Mouse (Mus musculus): ENCODE results near the gene Hmgcs2.

Gene Hmgcs2

GRCm38 (mm10) chr3:98267249-98267651, 13.0 kb upstream of the Hmgcs2 start:
- in situ Hi-C loops (cut with MboI; ENCODE audit: low pct_unique_long_range_greater_than_20kb in 1 of 2, low sequenced_read_pairs in 2 of 2, unreplicated experiment in 1 of 2): no loop called here

- in situ Hi-C loops (cut with MboI; ENCODE audit: low pct_unique_long_range_greater_than_20kb in 1 of 2, low sequenced_read_pairs in 2 of 2, unreplicated experiment in 1 of 2): no loop called here
These were observed 6.4 kb upstream of the Hmgcs2 start for GRCm38 (mm10) chr3:98273623-98274398.

DNA sequence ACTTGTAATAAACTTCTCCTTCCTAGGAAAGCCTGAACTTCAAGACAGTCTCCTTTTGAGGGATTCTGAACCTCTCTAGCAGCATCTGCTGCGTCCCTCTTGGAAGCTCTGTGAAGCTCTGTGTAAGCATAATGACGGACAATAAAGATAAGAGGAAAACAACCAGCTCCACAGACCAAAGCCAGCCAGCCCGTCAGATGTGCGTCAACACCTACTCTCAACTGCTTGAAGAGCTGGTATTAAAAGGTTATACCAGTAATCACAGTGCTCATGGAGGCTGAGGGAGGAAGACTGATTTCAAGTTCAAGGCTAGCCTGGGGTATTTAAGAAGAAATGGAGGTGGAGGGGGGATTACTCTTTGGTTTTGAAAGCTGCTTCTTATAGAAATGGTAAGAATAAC, 553 bp upstream of the Hmgcs2 start:
- in situ Hi-C loops (cut with MboI; ENCODE audit: low pct_unique_long_range_greater_than_20kb in 1 of 2, low sequenced_read_pairs in 2 of 2, unreplicated experiment in 1 of 2): no loop called here

DNA sequence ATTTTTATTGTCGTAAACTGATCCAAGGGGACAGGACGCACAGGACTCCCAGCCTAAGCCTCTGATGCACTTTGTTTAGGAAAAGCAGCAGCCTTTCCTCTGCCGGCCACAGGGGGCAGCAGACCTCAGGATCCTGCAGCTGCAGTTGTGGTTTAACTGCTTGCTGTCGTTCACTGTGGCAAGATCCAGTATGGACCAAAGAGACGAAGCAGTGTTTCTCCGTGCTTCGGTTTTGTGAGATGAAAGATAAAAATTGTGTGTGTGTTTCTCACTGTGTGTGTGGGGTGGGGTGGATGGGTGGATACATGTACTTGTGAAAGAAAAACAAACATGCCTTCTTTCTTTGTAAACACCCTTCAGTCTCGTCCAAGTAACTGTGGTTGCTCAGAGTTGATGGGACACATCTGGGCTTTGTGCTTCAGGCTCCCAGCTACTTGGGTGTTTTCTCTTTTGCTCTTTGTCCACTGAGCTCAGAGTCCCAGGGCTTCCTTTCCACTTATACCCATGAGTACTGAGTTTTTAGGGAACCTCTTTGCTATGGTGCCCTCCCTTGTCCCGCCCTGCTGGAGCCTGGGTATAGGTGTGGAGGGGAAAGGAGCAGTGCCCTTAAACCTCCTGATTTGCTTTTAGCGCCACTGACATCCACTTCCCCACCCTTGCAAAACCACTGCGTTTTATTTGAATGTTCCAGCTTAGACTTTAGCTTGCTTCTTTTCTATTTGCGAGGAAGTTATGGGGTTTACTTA, 871 bp downstream of the Hmgcs2 start:
- in situ Hi-C loops (cut with MboI; ENCODE audit: low pct_unique_long_range_greater_than_20kb in 1 of 2, low sequenced_read_pairs in 2 of 2, unreplicated experiment in 1 of 2): no loop called here

DNA sequence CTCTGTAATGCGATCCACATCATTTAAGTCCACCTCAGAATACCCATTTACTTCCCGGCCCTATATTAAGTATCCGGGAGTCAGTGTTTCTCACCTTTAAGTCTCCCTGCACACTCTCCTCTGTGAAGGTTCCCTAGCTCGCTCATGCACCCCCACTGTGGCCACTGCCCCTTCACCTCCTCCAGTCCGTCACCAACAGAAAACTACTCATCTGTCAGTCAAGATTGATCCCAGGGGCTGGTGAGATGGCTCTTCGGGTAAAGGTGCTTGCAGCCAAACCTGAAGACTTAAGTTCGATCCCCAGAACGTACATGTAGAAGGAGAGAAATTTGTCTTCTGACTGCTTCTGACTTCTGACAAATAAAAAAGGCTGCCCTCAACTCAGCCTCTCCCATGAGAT, 2.2 kb downstream of the Hmgcs2 start:
- in situ Hi-C loops (cut with MboI; ENCODE audit: low pct_unique_long_range_greater_than_20kb in 1 of 2, low sequenced_read_pairs in 2 of 2, unreplicated experiment in 1 of 2): no loop called here

DNA sequence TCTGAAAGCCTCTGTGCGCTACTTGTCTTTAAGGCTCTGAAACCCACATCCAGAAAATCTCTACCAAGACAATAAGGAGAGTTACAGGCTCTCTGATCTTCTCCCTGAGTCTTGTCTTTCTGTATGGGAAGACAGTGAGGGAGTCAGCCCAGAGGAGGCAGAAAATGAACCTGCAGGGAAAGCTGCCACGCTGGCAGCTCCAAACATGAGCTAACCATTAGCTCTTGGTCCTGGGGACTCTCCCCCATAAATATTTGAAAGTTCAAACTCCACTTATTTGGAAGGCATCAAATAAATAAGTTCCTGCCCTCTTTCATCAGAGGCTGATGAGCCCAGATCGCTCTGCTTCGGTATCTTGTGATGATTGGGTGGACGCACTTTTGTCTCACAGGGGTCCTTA, 3.0 kb downstream of the Hmgcs2 start:
- in situ Hi-C loops (cut with MboI; ENCODE audit: low pct_unique_long_range_greater_than_20kb in 1 of 2, low sequenced_read_pairs in 2 of 2, unreplicated experiment in 1 of 2): no loop called here

DNA sequence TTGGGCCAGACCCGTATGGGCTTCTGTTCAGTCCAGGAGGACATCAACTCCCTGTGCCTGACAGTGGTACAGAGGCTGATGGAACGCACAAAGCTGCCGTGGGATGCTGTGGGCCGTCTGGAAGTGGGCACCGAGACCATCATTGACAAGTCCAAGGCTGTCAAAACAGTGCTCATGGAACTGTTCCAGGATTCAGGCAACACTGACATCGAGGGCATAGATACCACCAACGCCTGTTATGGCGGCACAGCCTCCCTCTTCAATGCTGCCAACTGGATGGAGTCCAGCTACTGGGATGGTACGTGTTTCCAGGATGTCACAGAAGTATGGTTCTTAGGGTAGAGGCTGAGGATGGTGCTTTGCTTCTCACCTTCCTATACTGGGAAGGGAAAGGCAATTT, 10.8 kb downstream of the Hmgcs2 start:
- in situ Hi-C loops (cut with MboI; ENCODE audit: low pct_unique_long_range_greater_than_20kb in 1 of 2, low sequenced_read_pairs in 2 of 2, unreplicated experiment in 1 of 2): no loop called here

DNA sequence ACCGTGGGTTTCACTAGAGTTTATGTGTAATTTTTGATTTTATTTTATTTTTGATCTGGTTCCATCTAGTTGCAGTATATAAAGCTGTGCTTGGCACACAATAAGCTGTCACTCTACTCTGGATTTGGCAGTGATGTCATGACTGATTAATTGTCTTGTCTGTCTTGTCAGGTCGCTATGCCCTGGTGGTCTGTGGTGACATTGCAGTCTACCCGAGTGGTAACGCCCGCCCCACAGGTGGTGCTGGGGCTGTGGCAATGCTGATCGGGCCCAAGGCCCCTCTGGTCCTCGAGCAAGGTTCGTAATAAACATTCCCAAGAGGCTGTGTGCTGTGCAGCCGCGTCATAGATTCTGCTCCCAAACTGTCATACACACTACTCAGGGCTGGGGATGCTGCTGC, 15.7 kb downstream of the Hmgcs2 start:
- in situ Hi-C loops (cut with MboI; ENCODE audit: low pct_unique_long_range_greater_than_20kb in 1 of 2, low sequenced_read_pairs in 2 of 2, unreplicated experiment in 1 of 2): no loop called here

- in situ Hi-C loops (cut with MboI; ENCODE audit: low pct_unique_long_range_greater_than_20kb in 1 of 2, low sequenced_read_pairs in 2 of 2, unreplicated experiment in 1 of 2): no loop called here
These were observed 19.3 kb downstream of the Hmgcs2 start for GRCm38 (mm10) chr3:98299391-98300100.

DNA sequence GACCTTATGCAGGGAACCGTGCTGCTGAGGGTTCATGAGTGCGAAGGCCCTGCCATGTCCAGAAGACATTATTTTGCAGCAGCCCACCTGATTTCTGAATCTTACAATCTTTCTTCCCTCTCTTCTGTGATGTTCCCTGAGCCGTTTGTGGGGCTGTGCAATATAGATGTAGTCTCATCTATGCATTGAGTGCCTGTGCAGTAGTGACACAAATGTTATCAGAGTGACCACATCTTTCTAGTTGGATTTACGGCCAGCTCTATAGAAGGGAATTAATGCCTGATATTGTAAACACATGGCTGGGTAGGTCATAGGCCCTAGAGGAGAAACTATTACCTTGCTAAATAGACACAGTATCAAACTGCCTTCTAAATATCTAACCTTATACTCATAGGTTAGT, 20.0 kb downstream of the Hmgcs2 start:
- in situ Hi-C loops (cut with MboI; ENCODE audit: low pct_unique_long_range_greater_than_20kb in 1 of 2, low sequenced_read_pairs in 2 of 2, unreplicated experiment in 1 of 2): no loop called here

- in situ Hi-C loops (cut with MboI; ENCODE audit: low pct_unique_long_range_greater_than_20kb in 1 of 2, low sequenced_read_pairs in 2 of 2, unreplicated experiment in 1 of 2): no loop called here
These were observed 21.5 kb downstream of the Hmgcs2 start for GRCm38 (mm10) chr3:98301761-98302160.

- in situ Hi-C loops (cut with MboI; ENCODE audit: low pct_unique_long_range_greater_than_20kb in 1 of 2, low sequenced_read_pairs in 2 of 2, unreplicated experiment in 1 of 2): no loop called here
These were observed 28.4 kb downstream of the Hmgcs2 start for GRCm38 (mm10) chr3:98308606-98309005.

DNA sequence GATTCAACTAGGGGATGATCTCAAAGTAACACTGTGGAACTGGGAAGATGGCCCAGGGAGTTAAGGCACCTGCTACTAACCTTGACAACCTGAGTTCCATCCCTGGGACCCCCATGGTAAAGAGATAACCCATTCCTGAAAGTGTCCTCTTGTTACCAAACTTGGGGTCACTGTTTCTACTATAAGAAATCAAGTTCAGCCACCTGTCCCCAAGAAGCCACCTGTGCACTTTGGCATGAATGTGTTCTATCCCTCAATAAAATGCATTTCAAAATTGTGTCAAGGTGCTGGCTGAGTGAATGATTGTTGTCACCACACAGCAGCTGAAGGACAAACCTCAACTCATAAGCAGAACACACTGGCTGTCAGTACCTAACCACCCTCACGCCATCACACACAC, 30.2 kb downstream of the Hmgcs2 start:
- in situ Hi-C loops (cut with MboI; ENCODE audit: low pct_unique_long_range_greater_than_20kb in 1 of 2, low sequenced_read_pairs in 2 of 2, unreplicated experiment in 1 of 2): no loop called here

DNA sequence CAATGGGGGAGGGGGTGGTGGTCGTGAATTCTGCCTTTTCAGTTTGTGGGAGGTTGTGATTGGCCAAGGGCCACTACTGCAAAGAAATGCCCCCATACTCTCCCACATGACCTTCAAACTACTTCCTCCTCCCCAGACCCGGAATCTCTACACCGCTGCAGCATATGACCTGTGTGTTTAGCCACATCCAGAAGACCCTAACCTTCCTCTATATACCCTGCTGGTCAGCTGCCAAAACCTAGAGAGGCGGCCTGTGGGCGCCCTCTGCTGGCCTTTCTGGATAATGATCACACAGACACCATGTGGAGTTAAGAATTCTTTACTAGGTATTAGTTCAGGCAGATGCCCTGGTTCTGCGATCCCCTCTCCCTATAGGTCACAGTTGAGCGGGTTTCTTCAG, 32.6 kb downstream of the Hmgcs2 start:
- in situ Hi-C loops (cut with MboI; ENCODE audit: low pct_unique_long_range_greater_than_20kb in 1 of 2, low sequenced_read_pairs in 2 of 2, unreplicated experiment in 1 of 2): no loop called here

DNA sequence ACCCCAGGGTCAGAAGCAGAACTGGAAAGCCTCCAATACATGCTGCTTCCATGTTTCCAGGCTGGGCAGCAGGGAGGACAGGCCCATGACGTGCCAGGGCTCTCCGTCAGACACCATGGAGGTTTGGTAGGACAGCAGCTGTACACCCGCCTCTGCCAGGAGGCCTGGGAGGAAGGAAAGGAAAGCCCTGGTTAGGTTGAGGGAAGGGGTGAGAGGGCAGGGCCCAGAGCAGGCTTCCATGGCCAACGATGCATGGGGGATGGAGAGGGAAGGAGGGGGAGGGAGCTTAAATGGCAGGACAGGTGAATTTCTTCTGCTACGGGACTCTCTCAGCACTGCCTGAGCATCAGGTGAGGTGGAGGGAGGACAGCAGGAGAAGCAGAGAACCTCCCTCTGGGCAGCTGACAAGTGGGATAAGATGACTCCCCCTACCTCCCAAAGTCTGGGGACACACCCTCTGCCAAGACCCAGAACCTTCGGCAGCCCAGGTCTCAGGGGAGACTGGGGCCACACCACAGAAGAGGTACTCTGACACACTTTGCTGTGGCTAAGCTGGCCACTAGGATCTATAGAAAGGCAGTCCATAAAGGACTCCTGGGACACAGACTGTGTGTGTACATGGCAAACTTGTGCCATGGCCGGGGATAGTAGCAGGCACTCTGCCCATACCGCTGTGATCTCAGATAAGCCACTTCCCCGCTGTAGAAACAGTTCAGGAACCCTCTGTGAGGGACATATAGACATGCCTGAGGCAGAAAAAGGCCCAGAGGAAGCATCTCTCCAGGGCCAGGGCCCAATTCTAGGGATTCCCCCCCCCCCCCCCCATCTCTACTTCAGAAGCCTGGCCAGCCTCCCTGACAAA, 33.3 kb downstream of the Hmgcs2 start:
- in situ Hi-C loops (cut with MboI; ENCODE audit: low pct_unique_long_range_greater_than_20kb in 1 of 2, low sequenced_read_pairs in 2 of 2, unreplicated experiment in 1 of 2): no loop called here

DNA sequence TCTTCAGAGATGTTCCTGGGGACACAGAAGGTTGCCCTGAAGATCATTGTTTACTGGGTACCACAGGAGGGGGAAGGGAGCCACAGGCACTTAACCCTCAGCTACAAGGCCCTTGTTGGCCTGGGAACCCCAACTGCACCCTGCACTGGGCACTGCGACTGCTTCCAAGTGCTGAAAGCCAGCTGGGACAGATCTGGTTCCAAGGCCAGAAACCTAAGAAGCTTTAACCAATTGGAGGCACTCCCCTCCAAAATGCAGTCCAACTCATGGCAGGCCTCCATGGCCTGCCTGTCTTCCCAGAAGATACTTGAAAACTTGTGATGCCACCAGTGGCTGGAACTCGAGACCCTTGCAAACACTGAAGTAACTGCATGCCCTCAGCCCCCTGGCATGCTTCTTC, 34.9 kb downstream of the Hmgcs2 start:
- in situ Hi-C loops (cut with MboI; ENCODE audit: low pct_unique_long_range_greater_than_20kb in 1 of 2, low sequenced_read_pairs in 2 of 2, unreplicated experiment in 1 of 2): no loop called here

DNA sequence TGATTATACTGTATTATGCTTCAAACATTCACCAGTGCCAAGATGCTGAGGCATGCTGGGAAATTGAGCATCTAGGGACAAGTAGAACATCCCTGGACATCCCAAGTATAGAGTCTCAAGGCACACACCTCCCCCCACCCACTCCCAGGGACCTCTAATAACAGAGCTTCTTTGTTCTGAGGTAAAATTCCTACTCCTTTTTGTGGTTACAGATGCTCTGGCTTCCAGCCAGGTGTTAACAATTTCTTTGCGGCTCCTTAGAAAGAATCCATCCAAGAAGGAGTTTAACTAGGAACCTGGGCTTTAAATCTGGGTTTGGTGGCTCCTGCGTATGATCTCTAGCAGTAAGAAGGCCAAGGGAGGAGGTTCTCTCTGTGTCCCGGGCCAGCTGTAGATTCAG, 36.9 kb downstream of the Hmgcs2 start:
- in situ Hi-C loops (cut with MboI; ENCODE audit: low pct_unique_long_range_greater_than_20kb in 1 of 2, low sequenced_read_pairs in 2 of 2, unreplicated experiment in 1 of 2): no loop called here

DNA sequence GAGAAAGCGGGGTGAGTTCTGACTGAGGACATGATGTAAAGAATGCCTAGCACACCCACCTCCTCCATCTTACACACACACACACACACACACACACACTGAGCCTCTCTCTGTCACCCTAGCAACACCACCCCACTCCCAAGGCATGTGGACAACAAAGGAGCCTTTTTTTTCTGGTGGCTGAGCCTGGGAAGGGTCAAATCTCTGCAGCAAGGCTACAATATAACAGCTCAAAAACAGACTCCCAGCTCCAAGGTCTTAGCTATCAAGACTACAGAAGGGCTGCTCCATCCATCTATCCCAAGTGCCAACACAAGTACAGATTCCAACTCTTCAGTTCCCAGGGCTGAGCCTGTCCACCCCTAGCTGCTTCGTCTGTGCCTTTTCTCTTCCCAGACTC, 39.0 kb downstream of the Hmgcs2 start:
- in situ Hi-C loops (cut with MboI; ENCODE audit: low pct_unique_long_range_greater_than_20kb in 1 of 2, low sequenced_read_pairs in 2 of 2, unreplicated experiment in 1 of 2): no loop called here

GRCm38 (mm10) chr3:98322209-98322608, 42.0 kb downstream of the Hmgcs2 start:
- in situ Hi-C loops (cut with MboI; ENCODE audit: low pct_unique_long_range_greater_than_20kb in 1 of 2, low sequenced_read_pairs in 2 of 2, unreplicated experiment in 1 of 2): no loop called here
